Mouse (Mus musculus): ENCODE measurements around the gene Mical1.

Gene Mical1

DNA sequence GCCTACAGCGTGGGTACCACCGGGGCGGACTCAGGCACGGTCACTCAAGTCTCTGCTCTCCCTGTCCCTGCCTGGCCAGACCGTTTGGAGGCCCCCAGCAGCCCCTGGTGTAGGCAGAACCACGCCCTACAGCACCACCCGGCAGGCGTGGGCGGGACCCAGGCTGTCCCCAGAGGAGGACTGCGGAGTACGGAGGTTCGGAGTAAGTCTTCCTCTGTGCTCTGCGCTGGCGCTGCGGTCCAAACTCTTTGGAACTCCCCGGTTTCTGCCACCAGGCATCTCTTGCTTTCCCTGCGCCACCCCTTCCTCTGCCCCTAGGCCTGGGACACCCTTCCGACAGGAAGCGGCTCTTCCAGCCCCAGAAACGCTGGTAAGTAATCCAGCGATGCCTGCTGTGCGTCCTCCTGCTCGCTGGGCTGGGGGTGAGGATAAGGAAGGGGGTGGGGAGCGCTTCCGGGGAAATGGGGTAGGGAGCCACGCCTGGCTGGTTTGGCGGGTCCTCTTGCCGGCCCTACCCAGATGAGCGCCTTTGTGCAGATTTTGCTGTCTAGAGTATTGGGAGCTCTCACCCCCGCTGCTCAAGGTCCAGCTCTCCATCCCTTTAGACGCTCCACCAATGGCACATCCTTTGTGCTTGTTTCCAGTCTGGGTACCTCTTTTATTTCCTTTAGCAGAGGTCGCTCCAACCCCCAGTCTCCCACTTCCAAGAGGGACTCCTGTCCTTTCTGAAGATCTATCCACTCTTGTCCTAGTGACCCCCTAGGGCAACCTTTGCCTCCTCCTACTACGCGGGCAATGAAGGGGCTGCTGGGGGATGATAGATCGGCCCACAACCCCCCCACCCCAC, at the start of gene Mical1:
Gene Mical1 (plus strand): TSS at position 144 of the 847 bp plus-strand sequence.
- no peak for DNase-seq (ENCODE audit: low read depth, low spot score)

DNA sequence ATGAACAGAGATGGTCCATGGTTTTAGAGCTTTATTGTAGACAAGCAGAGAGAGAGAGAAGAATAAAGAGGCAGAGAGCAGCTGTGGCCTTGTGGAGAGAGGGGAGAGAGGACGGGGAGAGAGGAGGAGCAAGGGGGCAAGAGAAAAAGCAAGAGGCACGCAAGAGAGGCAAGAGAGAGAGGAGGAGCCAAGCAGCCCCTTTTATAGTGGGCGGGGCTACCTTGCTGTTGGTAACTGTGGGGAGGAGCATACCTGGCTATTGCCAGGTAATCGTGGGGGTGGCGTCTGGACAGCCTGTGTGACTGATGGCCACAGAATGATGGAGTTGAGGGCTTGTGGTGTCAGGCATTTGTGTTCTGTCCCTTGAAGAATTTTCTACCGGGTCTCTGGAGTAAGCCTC, 49.7 kb upstream of the Mical1 start:
- no peak for DNase-seq (ENCODE audit: low read depth, low spot score)

DNA sequence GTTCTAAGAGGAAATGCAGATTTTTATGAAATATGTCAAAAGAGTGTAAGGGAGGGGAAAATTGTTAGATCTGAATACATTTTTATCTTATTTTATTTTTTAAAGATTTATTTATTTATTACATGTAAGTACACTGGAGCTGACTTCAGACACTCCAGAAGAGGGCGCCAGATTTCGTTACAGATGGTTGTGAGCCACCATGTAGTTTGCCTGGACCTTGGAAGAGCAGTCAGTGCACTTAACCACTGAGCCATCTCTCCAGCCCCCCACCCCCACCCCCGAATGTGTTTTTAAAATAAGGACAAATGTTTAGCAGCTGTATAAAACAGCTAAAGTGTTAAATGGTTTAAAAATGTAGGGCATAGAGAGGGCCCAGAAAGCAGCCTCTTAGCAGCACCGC, 41.5 kb upstream of the Mical1 start:
- no peak for DNase-seq (ENCODE audit: low read depth, low spot score)

DNA sequence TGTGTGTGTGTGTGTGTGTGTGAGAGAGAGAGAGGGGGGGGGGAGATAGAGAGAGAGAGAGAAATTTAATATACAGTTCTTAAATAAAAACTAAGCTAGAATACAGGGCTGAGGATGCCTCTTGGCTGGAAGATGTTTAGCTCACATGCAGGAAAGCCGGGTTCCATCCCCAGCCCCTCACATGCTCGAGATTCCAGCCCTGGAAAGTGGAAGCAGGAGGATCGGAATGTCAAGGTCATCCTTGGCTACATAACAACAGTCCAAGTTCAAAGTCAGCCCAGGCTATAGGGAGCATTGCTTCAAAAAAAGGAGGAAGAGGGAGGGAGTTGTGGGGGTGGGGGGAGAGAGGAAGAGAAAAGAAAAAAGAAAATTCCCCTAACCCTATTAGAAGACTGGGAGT, 41.0 kb upstream of the Mical1 start:
- no peak for DNase-seq (ENCODE audit: low read depth, low spot score)

DNA sequence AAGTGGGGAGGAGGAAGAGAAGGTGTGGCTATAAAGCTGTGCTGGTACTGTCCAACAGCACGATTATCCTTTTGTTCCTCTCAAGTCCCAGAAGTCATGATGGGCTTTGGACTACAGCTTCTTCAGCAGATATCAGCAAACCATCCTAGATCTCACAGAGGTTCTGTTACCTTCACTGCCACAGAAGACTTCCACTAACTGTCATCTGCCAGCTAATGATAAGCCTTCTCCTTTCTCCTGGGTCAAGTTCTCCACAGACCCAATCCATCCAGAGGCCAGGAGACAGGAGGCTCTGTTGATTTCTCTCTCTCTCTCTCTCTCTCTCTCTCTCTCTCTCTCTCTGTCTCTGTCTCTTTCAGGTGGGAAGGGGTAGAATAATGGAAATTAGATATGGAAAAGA, 27.9 kb upstream of the Mical1 start:
- no peak for DNase-seq (ENCODE audit: low read depth, low spot score)

DNA sequence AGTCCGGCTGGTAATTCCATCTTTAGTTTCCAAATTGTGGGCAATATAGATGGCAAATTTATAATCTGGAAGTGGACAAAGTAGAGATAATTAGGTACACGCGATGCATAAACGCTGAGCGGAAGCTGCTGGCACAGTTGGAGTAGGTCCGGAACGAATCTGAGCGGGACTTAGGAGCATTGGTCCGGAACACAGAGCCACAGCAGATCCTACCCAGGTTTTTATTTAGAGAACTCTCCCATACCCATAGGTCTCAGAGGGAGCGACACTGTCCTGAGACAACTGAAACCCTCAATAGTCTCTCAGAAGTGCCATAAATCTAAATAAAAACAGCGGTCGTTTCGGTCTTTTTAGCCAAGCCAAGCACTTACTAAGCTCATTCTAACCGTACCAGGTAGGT, 26.4 kb upstream of the Mical1 start:
- DNase-seq (ENCODE audit: low read depth, low spot score) = peak; percentile 43

DNA sequence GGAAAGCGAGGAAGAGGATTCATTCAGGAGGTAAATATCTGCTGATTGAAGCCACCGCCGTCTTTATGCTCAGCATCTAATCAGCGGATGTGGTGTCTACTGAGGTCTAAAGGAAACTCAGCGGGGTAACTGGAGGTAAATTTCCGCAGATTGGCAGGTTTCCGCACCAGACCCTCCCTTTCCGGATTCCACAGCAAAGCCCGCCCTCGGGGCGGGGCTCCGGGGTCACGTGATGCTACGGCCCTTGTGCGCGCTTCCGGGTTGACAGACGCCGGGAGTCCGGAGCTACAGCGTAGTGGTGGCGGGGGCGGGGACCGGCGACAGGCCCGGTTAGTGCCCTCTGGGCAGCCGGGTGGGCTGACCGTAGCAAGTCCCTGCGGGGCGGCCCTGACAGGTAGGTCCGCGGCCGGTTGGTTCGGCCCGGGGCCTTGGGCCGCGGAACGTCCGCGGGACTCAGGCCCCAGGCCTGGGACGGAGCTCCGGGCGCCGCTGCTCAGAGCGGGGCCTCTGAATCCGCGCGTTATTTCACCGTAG, 25.9 kb upstream of the Mical1 start, which contains the start of gene Zbtb24:
Gene Zbtb24 (plus strand): TSS at position 247 of the 534 bp plus-strand sequence.
- DNase-seq (ENCODE audit: low read depth, low spot score) = peak; percentile 91

DNA sequence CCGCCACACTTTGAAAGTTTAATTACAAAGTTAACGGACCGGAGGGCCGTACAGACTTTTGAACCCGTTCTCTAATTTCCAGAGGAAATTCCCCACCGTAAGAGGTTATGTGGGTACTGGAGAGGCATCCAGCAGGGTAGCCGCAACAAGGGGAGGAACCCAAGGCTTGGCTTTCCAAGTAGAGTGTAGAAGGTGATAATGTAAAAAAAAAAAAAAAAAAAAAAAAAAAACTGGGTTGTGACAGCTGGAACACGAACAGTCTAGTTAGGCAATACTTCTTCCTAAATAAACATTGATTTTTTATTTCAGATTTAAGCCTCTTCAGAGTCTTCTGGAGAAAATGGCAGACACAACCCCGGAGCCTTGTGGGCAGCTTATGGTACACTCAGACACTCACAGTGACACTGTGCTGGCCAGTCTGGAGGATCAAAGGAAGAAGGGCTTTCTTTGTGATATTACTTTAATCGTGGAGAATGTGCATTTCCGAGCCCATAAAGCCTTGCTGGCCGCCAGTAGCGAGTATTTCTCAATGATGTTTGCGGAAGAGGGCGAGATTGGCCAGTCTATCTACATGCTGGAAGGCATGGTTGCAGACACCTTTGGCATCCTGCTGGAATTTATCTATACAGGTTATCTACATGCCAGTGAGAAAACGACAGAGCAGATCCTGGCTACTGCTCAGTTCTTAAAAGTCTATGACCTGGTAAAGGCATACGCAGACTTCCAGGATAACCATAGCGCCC, 25.2 kb upstream of the Mical1 start:
- no peak for DNase-seq (ENCODE audit: low read depth, low spot score)

DNA sequence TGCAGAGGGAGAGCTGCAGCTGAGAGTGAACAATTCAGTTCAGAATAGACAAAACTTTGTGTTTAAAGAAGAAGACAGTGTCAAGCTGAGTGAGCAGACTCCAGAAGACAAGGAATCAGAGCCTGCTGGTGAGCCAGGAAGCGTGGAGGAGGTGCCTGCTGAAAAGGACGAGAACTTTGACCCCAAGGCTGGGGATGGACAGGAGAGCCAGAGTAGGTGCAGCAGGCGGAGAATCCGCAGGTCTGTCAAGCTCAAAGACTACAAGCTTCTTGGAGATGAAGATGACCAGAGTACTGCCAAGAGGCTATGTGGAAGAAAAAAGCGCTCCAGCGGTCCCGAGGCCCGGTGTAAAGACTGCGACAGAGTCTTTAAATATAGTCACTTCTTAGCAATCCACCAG, 24.5 kb upstream of the Mical1 start:
- DNase-seq (ENCODE audit: low read depth, low spot score) = no peak

DNA sequence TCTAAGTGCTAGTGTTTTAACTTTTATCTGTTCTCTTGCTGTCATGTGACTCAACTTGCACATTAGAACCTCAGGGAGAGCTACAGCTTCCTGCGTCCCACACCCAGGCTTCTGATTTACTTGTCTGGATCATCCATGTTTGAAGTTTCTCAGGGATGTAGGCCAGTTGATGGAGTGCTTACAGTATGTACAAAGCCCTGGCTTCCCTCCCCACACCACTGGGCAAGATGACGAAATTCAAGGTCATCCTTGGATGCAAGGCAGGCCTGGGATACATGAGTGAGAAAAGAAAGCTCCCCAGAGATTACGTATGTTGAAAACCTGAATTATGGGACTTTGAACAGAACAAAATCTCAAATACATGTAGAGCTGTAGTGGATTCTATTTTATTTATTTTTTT, 23.3 kb upstream of the Mical1 start:
- DNase-seq (ENCODE audit: low read depth, low spot score) = no peak

DNA sequence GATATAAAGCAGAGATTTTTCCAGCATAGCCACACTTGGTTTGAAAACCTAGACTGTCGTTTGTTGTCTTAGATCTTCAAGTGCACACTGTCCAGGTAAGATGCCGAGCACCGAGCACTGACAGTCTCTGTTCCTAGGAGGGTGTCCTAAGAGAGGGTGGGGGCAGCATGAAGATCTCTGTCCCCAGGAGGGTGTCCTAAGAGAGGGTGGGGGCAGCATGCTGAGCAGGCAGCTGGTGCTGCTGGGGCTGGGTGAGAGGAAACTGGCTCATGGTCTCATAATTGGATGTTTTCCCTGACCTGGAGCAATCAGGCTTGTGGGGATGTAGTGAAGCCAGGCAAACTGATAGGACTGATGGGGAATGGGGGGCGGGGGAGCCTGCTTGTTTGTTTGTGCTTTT, 16.1 kb upstream of the Mical1 start:
- no peak for DNase-seq (ENCODE audit: low read depth, low spot score)

DNA sequence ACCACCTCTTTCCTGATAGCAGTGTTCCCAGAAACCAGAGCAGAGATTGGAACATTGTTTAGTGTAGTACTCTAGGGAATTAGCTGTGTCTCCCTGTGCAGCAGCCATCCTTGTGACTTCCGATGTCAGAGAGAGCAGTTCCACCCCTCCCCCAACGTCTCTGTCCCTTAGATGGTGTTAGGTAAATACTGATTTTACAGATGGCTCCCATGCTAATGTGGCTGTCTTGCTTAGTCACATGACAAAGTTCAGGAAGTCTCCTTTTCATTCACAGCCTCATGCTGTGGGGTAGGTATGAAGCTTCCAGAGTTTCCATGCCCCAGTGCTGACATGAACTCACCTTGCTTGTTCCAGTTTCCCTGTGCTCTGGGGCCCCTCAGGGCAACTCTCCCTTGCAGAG, 15.6 kb upstream of the Mical1 start:
- DNase-seq (ENCODE audit: low read depth, low spot score) = no peak

DNA sequence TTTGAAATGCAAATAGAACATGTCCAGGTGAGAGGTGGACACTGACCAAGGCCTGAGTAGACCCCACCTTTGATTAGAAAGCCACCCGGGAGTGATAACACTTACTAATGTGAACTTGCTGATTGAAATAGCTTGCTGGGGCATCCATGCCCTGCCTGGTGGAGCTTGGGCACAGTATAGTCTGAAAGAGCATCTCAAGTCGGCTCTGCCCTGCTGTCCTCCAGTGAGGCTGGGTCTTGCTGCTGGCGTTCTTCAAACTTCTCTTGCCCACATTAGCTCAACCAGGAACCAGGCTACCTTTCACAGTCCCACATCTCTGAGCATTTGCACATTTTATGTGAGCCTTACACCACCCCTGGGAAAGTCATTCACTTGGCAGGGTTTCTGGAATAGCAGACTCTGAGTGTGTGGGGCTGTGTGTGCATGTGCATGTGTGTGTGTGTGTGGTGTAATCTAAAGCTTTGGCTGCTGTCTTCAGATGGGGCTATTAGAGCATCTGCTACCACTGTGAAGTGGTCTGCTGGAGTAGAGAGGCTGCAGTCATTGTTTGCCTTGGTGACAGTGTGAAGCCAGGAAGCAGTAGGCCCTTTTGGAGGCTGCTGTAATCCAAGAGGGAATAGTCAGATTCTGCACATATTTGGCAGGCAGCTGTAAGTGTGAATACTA, 14.9 kb upstream of the Mical1 start:
- no peak for DNase-seq (ENCODE audit: low read depth, low spot score)

DNA sequence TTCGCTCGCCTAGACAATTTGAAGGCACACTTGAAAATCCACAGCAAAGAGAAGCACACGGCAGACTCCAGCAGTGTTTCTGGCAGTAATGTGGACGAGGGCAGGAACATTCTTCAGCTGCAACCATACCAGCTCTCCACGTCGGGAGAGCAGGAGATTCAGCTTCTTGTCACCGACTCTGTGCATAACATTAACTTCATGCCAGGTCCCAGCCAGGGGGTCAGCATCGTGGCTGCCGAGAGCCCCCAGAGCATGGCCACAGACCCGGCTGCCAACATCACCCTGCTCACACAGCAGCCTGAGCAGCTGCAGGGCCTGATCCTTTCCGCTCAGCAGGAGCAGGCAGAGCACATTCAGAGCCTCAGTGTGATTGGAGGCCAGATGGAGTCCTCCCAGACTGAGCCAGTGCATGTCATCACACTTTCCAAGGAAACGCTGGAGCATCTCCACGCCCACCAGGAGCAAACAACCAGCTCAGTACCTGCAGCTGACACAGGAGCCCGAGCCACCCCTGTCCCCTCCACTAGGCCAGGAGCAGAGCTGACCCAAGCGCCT, 11.6 kb upstream of the Mical1 start:
- DNase-seq (ENCODE audit: low read depth, low spot score) = no peak

DNA sequence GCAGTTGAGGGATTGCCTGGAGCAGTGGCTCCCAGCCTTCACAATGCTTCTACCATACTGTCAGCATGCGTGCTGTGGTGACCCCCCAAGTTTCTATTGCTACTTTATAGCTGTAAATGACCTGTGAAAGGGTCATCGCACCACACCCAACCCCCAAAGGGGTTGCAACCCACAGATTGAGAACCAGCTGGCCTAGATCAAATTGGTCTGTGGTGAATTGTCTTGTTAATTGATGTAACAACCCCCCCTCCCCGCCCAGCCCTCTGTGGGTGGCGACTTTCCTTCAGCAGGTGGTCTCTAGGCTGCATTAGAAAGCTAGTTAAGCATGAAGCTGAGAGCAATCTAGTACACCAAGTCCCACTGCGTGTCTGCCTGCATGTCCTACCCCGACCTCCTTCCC, 8.8 kb upstream of the Mical1 start:
- no peak for DNase-seq (ENCODE audit: low read depth, low spot score)

DNA sequence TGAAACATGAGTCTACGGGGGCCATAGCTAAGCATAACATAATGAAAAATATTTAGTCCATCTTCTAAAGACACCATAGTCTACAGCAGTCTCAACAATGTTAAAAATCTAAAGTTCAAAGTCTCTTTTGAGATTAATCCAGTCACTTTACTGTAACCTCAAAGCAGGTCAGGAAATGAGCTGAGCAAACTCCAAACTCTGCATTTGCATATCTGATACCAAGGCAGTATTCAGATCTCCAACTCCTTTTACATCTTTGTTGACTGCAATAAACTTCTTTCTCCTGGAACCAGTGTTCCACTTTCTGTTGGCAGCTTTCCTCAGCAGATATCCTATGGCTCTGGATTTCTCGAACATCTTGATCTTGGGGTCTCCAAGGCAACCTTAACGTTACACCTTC, 5.4 kb upstream of the Mical1 start:
- no peak for DNase-seq (ENCODE audit: low read depth, low spot score)

DNA sequence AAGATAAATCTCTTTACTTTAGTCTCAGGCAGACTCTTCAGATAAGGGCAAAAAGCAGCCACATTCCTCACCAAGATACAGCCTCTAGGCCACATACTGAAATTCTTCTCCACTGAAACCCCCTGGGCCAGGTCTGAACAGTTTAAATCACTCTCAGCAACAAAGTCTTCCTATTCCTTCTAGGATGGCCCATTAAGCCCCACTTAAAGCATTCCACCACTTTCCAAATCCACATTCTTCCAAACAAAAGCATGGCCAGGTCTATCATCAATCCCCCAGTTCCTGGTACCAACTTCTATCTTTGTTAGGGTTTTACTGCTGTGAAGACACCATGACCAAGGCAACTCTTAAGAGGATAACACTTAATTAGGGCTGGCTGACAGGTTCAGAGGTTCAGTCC, 3.6 kb upstream of the Mical1 start:
- DNase-seq (ENCODE audit: low read depth, low spot score) = no peak

DNA sequence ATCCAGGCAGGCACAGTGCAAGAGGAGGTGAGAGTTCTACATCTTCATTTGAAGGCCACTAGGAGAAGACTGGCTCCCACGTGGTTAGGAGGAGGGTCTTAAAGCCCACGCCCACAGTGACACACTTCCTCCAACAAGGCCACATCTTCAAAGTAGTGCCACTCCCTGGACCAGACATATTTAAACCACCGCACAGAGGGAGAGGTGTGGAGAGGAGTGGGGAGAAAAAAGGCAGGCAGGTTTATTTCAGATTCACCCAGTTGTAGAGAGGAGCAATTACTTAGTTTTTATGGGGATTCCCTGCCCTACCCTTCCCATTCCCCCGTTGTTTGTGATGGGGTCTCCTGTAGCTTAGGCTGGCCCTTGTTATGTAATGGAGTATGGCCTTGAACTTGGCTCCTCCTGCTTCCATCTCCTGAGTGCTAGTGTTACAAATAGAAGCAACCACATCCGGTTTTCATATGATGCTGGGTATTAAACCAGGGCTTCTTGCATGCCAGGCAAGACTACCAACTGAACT, 3.1 kb upstream of the Mical1 start:
- DNase-seq (ENCODE audit: low read depth, low spot score) = no peak

DNA sequence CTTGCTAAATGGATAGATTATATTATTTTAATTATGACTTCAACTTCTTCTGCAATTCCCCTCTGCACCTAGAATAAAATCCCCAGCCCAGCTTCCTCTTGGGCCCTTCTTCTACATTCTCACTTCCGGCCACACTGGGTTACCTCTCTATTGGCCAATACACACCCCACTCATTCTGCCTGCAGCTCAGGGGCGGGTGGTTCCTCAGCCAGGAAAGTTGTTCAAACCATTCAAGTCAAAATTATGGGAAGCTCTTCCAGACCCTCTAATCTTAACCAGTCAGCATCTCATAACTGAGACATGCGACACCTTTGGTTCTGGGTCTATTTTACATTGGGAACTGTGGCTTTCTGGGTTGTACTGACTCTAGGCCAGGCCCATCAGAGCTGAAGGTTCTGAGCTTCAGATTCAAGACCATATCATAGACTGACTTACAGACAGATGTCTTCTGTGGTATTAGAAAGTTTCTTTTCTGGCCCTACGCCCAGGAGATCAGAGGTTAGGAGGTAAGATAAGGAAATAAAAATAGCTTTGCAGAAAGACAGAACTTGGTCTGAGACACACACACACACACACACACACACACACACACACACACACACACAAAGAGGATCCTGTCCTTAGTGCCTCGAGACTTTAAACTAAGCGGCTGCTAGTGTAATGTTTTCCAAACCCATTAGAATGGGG, 2.2 kb upstream of the Mical1 start:
- no peak for DNase-seq (ENCODE audit: low read depth, low spot score)

DNA sequence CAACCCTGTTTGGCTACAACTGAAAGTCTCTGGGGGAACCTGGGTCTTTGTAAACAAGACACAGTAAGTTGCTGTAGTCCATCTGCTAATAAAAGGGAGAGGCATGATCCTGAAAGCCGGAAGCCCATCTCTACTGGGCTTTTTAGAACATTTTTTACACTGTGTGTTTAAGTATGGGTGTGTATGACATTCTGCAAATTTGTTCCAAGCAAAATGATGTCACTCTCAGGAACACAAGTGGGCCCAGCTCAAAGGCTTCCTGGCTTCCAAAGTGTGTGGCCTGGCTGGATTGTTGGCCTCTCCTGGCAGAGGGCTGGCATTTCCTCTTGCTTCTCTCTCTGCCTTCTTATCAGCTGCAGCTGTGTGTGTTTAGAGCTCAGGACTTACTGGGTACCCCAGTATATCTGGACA, 1.1 kb upstream of the Mical1 start:
- no peak for DNase-seq (ENCODE audit: low read depth, low spot score)

DNA sequence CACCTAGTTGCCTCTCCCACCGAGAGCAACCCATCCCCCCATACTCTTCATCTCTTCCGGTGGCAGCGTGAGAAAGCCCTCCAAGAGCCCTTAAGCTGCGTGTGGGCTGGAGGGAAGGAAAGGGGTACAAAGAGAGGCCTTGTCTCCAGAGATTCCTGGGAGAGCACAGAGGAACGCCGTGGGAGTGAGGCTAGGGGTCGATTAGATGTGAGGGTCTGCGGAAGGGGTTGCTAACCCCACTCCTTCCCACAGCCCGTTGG, 834 bp downstream of the Mical1 start:
- no peak for DNase-seq (ENCODE audit: low read depth, low spot score)
